9 mouse cellular contexts compared by ENCODE assay signal in the genomic region with DNA sequence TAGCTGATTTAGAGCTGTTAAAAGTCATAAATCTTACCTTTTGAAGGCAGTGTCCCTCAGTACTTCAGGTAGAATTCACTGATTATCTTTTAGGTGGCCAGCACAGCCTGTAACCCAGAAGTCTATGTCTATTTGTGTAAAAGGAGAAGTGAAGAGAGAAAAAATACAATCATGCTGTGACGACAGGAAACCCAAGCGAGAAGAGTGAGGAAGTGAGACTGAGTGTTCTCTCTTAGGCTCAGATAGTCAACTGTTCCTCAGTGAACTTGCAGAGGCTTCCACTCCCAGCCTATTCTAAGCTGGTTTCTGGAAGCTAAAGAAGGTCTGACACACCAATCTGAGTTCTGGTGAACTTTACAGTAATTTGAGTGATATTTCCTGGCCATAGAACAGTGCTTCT. TPM values are rescaled to one million over a fixed set of nuclear protein-coding genes. Genes with fewer than 3 reads are reported as not detected.
A peak's percentile ranks its signal among the peaks of the same experiment; 100 is the strongest.
DNase-seq lines count a peak whose midpoint lies in the region; ATAC-seq and TF ChIP-seq lines count a peak whose summit lies in the region.
"Had no signal": no experiment of that assay in that cellular context is flagged by ENCODE, and none has a peak within 500 bp of the region (broad histone marks: within the 10 kb centered on the region; RNA-seq: fewer than 3 reads in every experiment).

A gene (minus strand): TSS at position 220 of the 400 bp plus-strand sequence.

- H3K9me3 ChIP-seq in heart, embryonic 13.5 days: peaks cover 4% of the 10 kb centered on the region
- H3K9me3 ChIP-seq in G1E (replicated peaks): no peaks in the 10 kb centered on the region
- no peaks in the 10 kb centered on the region for H3K9me3 ChIP-seq in midbrain, postnatal 0 days (ENCODE audit: low read length)

- no peak for TF ChIP-seq CTCF in G1E (IDR thresholded peaks at IDR 0.05; ENCODE audit: low read depth, low read length)
- no peak for TF ChIP-seq CTCF in midbrain, postnatal 0 days (IDR thresholded peaks at IDR 0.05)

- no peak within 1 kb of the TSS for H3K4me2 ChIP-seq in heart, embryonic 13.5 days
- H3K4me2 ChIP-seq in myocyte (ENCODE audit: low read depth): peak within 1 kb of the TSS; percentile 16
- H3K4me2 ChIP-seq in midbrain, postnatal 0 days (ENCODE audit: low read depth, low read length, poor library complexity, severe bottlenecking): no peak within 1 kb of the TSS

- ATAC-seq in heart, embryonic 13.5 days (ENCODE audit: extremely low read depth, insufficient number of reproducible peaks, low FRiP score, low TSS enrichment): no peak
- peak; percentile 55; the same call in 1 of the 2 replicates for ATAC-seq in G1E (ENCODE audit: extremely low read depth, insufficient number of reproducible peaks, low FRiP score, poor library complexity, severe bottlenecking)
- peak; percentile 23 for ATAC-seq in inflammation-experienced regulatory T-cells, adult 6 months
- no peak for ATAC-seq in midbrain, postnatal 0 days (ENCODE audit: low FRiP score)
- ATAC-seq: Patski had no signal

- no peaks in the 10 kb centered on the region for H3K79me2 ChIP-seq in myocyte (ENCODE audit: control insufficient read depth, insufficient read depth)

- no peak within 1 kb of the TSS for H3ac ChIP-seq in myocyte (ENCODE audit: control insufficient read depth, insufficient read length)

- H3K4me3 ChIP-seq in heart, embryonic 13.5 days: no peak within 1 kb of the TSS
- no peak within 1 kb of the TSS for H3K4me3 ChIP-seq in G1E (ENCODE audit: low read depth, low read length)
- no peak within 1 kb of the TSS for H3K4me3 ChIP-seq in myocyte
- no peak within 1 kb of the TSS for H3K4me3 ChIP-seq in midbrain, postnatal 0 days (ENCODE audit: low read depth, low read length)

- intact Hi-C loops in heart, postnatal 14 days (cut with DNase I): no loop called here

- peaks cover 5% of the 10 kb centered on the region; the same call in 1 of the 2 replicates for H3K4me1 ChIP-seq in heart, embryonic 13.5 days
- no peaks in the 10 kb centered on the region for H3K4me1 ChIP-seq in G1E (ENCODE audit: insufficient read depth, low read depth, low read length)
- no peaks in the 10 kb centered on the region for H3K4me1 ChIP-seq in midbrain, postnatal 0 days (ENCODE audit: insufficient read depth, low read length)

- 0 out of 2 replicates have a peak within 1 kb of the TSS, but pooled peaks have one; percentile 15 for H3K27ac ChIP-seq in heart, embryonic 13.5 days (replicated peaks)
- H3K27ac ChIP-seq in midbrain, postnatal 0 days (ENCODE audit: low read depth, low read length): no peak within 1 kb of the TSS

- H3K9ac ChIP-seq in heart, embryonic 13.5 days: no peak within 1 kb of the TSS
- H3K9ac ChIP-seq in midbrain, postnatal 0 days (replicated peaks; ENCODE audit: low read length, poor library complexity, severe bottlenecking): no peak within 1 kb of the TSS

- DNase-seq in heart, postnatal 14 days: no peak
- DNase-seq in G1E (ENCODE audit: low spot score): no peak
- DNase-seq in ovary, postnatal 14 days (ENCODE audit: low spot score): no peak
- no peak for DNase-seq in frontal cortex, postnatal 10 days (ENCODE audit: low spot score in 2 of 2)
- no peak for DNase-seq in midbrain, postnatal 0 days (ENCODE audit: low spot score)

- no peak for TF ChIP-seq POLR2A in myocyte (IDR thresholded peaks at IDR 0.05; ENCODE audit: insufficient read length, low read depth)

- H3K36me3 ChIP-seq in heart, embryonic 13.5 days: no peaks in the 10 kb centered on the region
- H3K36me3 ChIP-seq in G1E (replicated peaks): no peaks in the 10 kb centered on the region
- H3K36me3 ChIP-seq in myocyte (ENCODE audit: control insufficient read depth, insufficient read depth): no peaks in the 10 kb centered on the region
- no peaks in the 10 kb centered on the region for H3K36me3 ChIP-seq in midbrain, postnatal 0 days (ENCODE audit: insufficient read depth, low read length)

- WGBS in heart, embryonic 13.5 days: 49% methylated on average over 2 of the region's 2 CpGs
- 85% methylated on average over 2 of the region's 2 CpGs for WGBS in midbrain, postnatal 0 days

- no peaks in the 10 kb centered on the region for H3K27me3 ChIP-seq in heart, embryonic 13.5 days (replicated peaks)
- no peaks in the 10 kb centered on the region for H3K27me3 ChIP-seq in G1E (ENCODE audit: insufficient read depth, low read length)
- no peaks in the 10 kb centered on the region for H3K27me3 ChIP-seq in myocyte (ENCODE audit: control insufficient read depth, insufficient read depth, insufficient read length)
- H3K27me3 ChIP-seq in midbrain, postnatal 0 days (ENCODE audit: insufficient read depth, low read length): no peaks in the 10 kb centered on the region
- H3K27me3 ChIP-seq: Patski had no signal

TF ChIP-seq in myocyte, 11 proteins besides CTCF, POLR2A, EP300 and RAD21:
- TF ChIP-seq E2F4 (IDR thresholded peaks at IDR 0.05; ENCODE audit: insufficient read depth): no peak
- TF ChIP-seq MAX (IDR thresholded peaks at IDR 0.05; ENCODE audit: low read depth): no peak
- TF ChIP-seq REST (IDR thresholded peaks at IDR 0.05; ENCODE audit: insufficient read depth, insufficient read length): no peak
- no peak for TF ChIP-seq MYOD1 (IDR thresholded peaks at IDR 0.05; ENCODE audit: control insufficient read depth in 1 of 3, insufficient read length in 2 of 3, low read depth in 2 of 3)
- TF ChIP-seq TCF3 (IDR thresholded peaks at IDR 0.05; ENCODE audit: insufficient read length, low read depth): no peak
- no peak for TF ChIP-seq SRF (IDR thresholded peaks at IDR 0.05; ENCODE audit: control insufficient read depth, insufficient read length, low read depth)
- no peak for TF ChIP-seq MYOG (IDR thresholded peaks at IDR 0.05; ENCODE audit: control insufficient read depth in 1 of 3, insufficient read depth in 1 of 3, insufficient read length in 2 of 3, low read depth in 2 of 3)
- TF ChIP-seq TCF12 (IDR thresholded peaks at IDR 0.05; ENCODE audit: insufficient read depth, poor library complexity, severe bottlenecking): no peak
- no peak for TF ChIP-seq USF1 (IDR thresholded peaks at IDR 0.05; ENCODE audit: low read depth)
- TF ChIP-seq CEBPB (IDR thresholded peaks at IDR 0.05; ENCODE audit: insufficient read depth, poor library complexity, severe bottlenecking): no peak
- no peak for TF ChIP-seq POLR2AphosphoS2 (IDR thresholded peaks at IDR 0.05; ENCODE audit: insufficient read length, low read depth)
TF ChIP-seq in myocyte: peak in this region for 0.

RNA-seq across cellular contexts. Expression of the gene that starts here (rescaled TPM):
- polyA plus RNA-seq in heart, embryonic 13.5 days (2015; fragmentation: Nextera tagmentation; extraction: Ambion mirVana): 5.2 and 5.3 TPM in 2 replicates
- total RNA-seq in heart, postnatal 14 days (2021): 1 to 10 TPM; 4.0 to 5.4 TPM
- total RNA-seq in G1E (2014; fragmentation: Nextera tagmentation) (2.2 and 3.1 TPM in 2 replicates), G1E (2017) (87.3 and 103 TPM in 2 replicates)
- polyA plus RNA-seq in G1E (2012) (0.02 and 0.03 TPM in 2 replicates), myocyte (2012; fragmentation: generic; extraction: Trizol) (3.4 TPM)
- 1,000 to 10,000 TPM; 1,117 to 1,392 (median 1,238) TPM for polyA plus RNA-seq in inflammation-experienced regulatory T-cells, adult 6 months (2017; shearing (Covaris generic))
- total RNA-seq in midbrain, postnatal 0 days (2014; rRNA removed): 7.5 and 7.8 TPM in 2 replicates
- polyA plus RNA-seq in midbrain, postnatal 0 days (2015; fragmentation: Nextera tagmentation; extraction: Ambion mirVana): 6.5 and 7.5 TPM in 2 replicates
- polyA plus RNA-seq: Patski had no signal

Comparison
In these comparisons a context has a peak if more than half of its experiments do, and no peak if none do; other contexts are left out.
1. RNA of the gene that starts here (polyA plus RNA-seq): 1,117 to 1,392 TPM in inflammation-experienced regulatory T-cells, adult 6 months; 6.5 to 7.5 TPM in midbrain, postnatal 0 days, 5.2 to 5.3 TPM in heart, embryonic 13.5 days, 3.4 TPM in myocyte (single experiment) and 0.02 to 0.03 TPM in G1E; every median in the first group is over 100 times any median in the second.
2. ATAC-seq: peak in G1E (single experiment) and inflammation-experienced regulatory T-cells, adult 6 months (single experiment); none in heart, embryonic 13.5 days (single experiment) and midbrain, postnatal 0 days (single experiment).